Mouse (Mus musculus) cerebellum, postnatal 36 days (tissue): Measurements from ENCODE around the gene Pla2g2e.
"Not testable (repeated sequence)": the region's sequence is repeated elsewhere in the genome, so short reads cannot be mapped to it uniquely, and the experiment has no call there.

Experiments used
- DNase-seq, 2 experiments: peaks; one replicate each; pipeline ENCODE4 v3.0.0; 2021 to 2022; ENCODE audit warnings: mixed read lengths in 2 of 2

The Pla2g2e gene

GRCm38 (mm10) chr4:138877731-138878130 is at the start of gene Pla2g2e:
Gene Pla2g2e, plus strand, starts transcription at chr4:138877942.
- no peak for DNase-seq

- no peak for DNase-seq
Measured at GRCm38 (mm10) chr4:138839806-138840205, 37.9 kb upstream of the Pla2g2e start.

- no peak for DNase-seq
Measured at GRCm38 (mm10) chr4:138840726-138841125, 37.0 kb upstream of the Pla2g2e start.

GRCm38 (mm10) chr4:138841386-138841785 is 36.4 kb upstream of the Pla2g2e start:
- peak; percentile 46 to 56 for DNase-seq

GRCm38 (mm10) chr4:138851463-138851862 is 26.3 kb upstream of the Pla2g2e start:
- DNase-seq: peak; percentile 74 to 81

- DNase-seq: no peak
Measured at GRCm38 (mm10) chr4:138852961-138853360, 24.8 kb upstream of the Pla2g2e start.

- DNase-seq: no peak
Measured at GRCm38 (mm10) chr4:138855092-138855632, 22.6 kb upstream of the Pla2g2e start.

GRCm38 (mm10) chr4:138856491-138856890 is 21.3 kb upstream of the Pla2g2e start:
- DNase-seq: peak; percentile 57 to 63

GRCm38 (mm10) chr4:138857576-138857975 is 20.2 kb upstream of the Pla2g2e start:
- no peak for DNase-seq

GRCm38 (mm10) chr4:138858446-138858845 is 19.3 kb upstream of the Pla2g2e start:
- peak in 1 of 2 experiments; percentile 23 for DNase-seq

GRCm38 (mm10) chr4:138859245-138859644 is 18.5 kb upstream of the Pla2g2e start:
- DNase-seq: peak; percentile 41 to 46

GRCm38 (mm10) chr4:138859728-138860127 is 18.0 kb upstream of the Pla2g2e start:
- peak; percentile 88 to 91 for DNase-seq

GRCm38 (mm10) chr4:138863344-138863998 is 14.3 kb upstream of the Pla2g2e start, which contains the start of gene Pla2g5:
Gene Pla2g5, minus strand, starts transcription at chr4:138863482.
- no peak for DNase-seq

- DNase-seq: no peak
Measured at GRCm38 (mm10) chr4:138865092-138865491, 12.7 kb upstream of the Pla2g2e start.

GRCm38 (mm10) chr4:138865991-138866390 is 11.8 kb upstream of the Pla2g2e start:
- no peak for DNase-seq

GRCm38 (mm10) chr4:138866413-138866812 is 11.3 kb upstream of the Pla2g2e start:
- peak; percentile 59 to 81 for DNase-seq

GRCm38 (mm10) chr4:138868666-138869065 is 9.1 kb upstream of the Pla2g2e start:
- DNase-seq: no peak

GRCm38 (mm10) chr4:138873864-138874263 is 3.9 kb upstream of the Pla2g2e start, which contains the start of gene Gm13030:
Gene Gm13030, minus strand, starts transcription at chr4:138873964.
- DNase-seq: no peak

- DNase-seq: not testable (repeated sequence)
Measured at GRCm38 (mm10) chr4:138875275-138875674, 2.5 kb upstream of the Pla2g2e start.

- no peak for DNase-seq
Measured at GRCm38 (mm10) chr4:138875986-138876385, 1.8 kb upstream of the Pla2g2e start.

GRCm38 (mm10) chr4:138878783-138879182 is 1.0 kb downstream of the Pla2g2e start:
- DNase-seq: no peak

GRCm38 (mm10) chr4:138879808-138880207 is 2.1 kb downstream of the Pla2g2e start:
- no peak for DNase-seq

- no peak for DNase-seq
Measured at GRCm38 (mm10) chr4:138880811-138881584, 3.3 kb downstream of the Pla2g2e start.

GRCm38 (mm10) chr4:138882179-138882578 is 4.4 kb downstream of the Pla2g2e start:
- DNase-seq: no peak
